Mouse (Mus musculus) kidney, adult 2 months (tissue): ENCODE data around the gene Rap1gap2.

Source experiments
- CTCF ChIP-seq: fragments of 200-500 bp; conservative IDR thresholded peaks from 2 replicates; pipeline ENCODE4 v1.5.1; 2011; ENCODE audit warnings: low read depth, mild to moderate bottlenecking, control low read depth, low read length, moderate library complexity, mixed read lengths; ENCODE audit not compliant: insufficient read depth, insufficient read length
- POLR2A ChIP-seq: fragments of 200-500 bp; IDR thresholded peaks from one replicate; pipeline ENCODE4 v1.6.1; 2011; ENCODE audit warnings: low read depth, low read length, control low read depth

DNA sequence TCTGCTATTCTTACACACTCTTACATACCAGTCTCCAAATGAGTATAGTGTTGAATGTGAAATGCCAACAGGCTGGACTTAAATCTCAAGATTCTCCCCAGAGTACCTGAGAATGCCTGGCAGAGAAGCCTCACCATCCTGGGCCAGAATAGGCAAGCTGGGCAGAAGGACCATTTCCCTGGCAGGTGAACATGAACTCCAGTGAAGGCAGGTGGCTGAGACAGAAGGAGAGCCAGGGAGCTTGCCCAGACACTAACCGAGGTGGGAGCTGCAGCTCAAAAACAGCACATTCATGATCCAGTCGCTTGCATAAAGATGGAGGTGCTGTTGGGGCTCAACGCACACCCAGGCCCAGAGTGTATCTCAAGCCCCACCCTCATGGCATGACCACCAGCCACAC lies 28.3 kb downstream of the Rap1gap2 start:
- TF ChIP-seq CTCF (no peak), POLR2A (no peak)
